Mouse (Mus musculus) spleen, adult 2 months (tissue): ENCODE results near the gene Dip2b. TPM values are rescaled to one million over a fixed set of nuclear protein-coding genes. Genes with fewer than 3 reads are reported as not detected.

ENCODE experiments used
- DNase-seq, 2 experiments: peaks; one replicate each; pipeline versions ENCODE4 v3.0.0 to v3.0.0-alpha.2; 2012 to 2021; ENCODE audit warnings: low spot score in 2 of 2, low read depth in 1 of 2
- H3K27ac ChIP-seq: fragments of 200-500 bp; 2 replicates; pipeline ENCODE4 v1.5.1; 2012; ENCODE audit warnings: low read length, inconsistent platforms; ENCODE audit not compliant: insufficient read depth
- H3K27me3 ChIP-seq: fragments of 200-500 bp; 2 replicates; pipeline ENCODE4 v1.6.1; 2012; ENCODE audit warnings: mild to moderate bottlenecking, moderate library complexity, low read length, inconsistent platforms; ENCODE audit not compliant: control insufficient read depth, insufficient read depth
- H3K36me3 ChIP-seq: fragments of 200-500 bp; 2 replicates; pipeline ENCODE4 v1.6.1; 2012; ENCODE audit warnings: mild to moderate bottlenecking, low read length, inconsistent platforms; ENCODE audit not compliant: control insufficient read depth, insufficient read depth
- H3K4me1 ChIP-seq: fragments of 200-500 bp; 2 replicates; pipeline ENCODE4 v1.6.1; 2011; ENCODE audit warnings: inconsistent platforms; ENCODE audit not compliant: control insufficient read depth, insufficient read depth, insufficient read length
- H3K4me3 ChIP-seq: fragments of 200-500 bp; 2 replicates; pipeline ENCODE4 v1.5.1; 2011; ENCODE audit warnings: mild to moderate bottlenecking, inconsistent platforms; ENCODE audit not compliant: insufficient read depth, insufficient read length; ENCODE audit errors: extremely low read depth
- CTCF ChIP-seq: fragments of 200-500 bp; IDR thresholded peaks from 2 replicates; pipeline ENCODE4 v1.5.1; 2011; ENCODE audit warnings: mild to moderate bottlenecking, inconsistent platforms; ENCODE audit not compliant: insufficient read depth, insufficient read length, insufficient replicate concordance; ENCODE audit errors: extremely low read depth
- POLR2A ChIP-seq: fragments of 200-500 bp; IDR thresholded peaks from 2 replicates; pipeline ENCODE4 v1.6.1; 2011; ENCODE audit warnings: low read depth, low read length, inconsistent platforms
- WGBS: fragments of 180-500 bp; shearing (Covaris S2); methylation state at CpG from one replicate; pipeline ENCODE4 v1.1.7; 2018; 5-methylcytosine and 5-hydroxymethylcytosine counted together
- polyA plus RNA-seq: library from polyadenylated mRNA; depleted of rRNA; stranded (reverse); fragments of >200 nt; gene quantifications from 2 replicates; pipeline ENCODE4 v1.2.3, GENCODE M21; 2012

Gene Dip2b
- polyA plus RNA-seq, 1 experiment = 12.2 TPM

- no peak for TF ChIP-seq POLR2A
- no peak for TF ChIP-seq CTCF
- Histone ChIP-seq H3K4me3 (no peak overlapping the region), H3K27me3 (no peaks in the 10 kb centered on the region), H3K36me3 (peaks cover 5% of the 10 kb centered on the region; the same call in 1 of the 2 replicates), H3K27ac (no peak overlapping the region), H3K4me1 (no peaks in the 10 kb centered on the region; the same call in 1 of the 2 replicates)
- no peak for DNase-seq
- 86% methylated on average over 5 of the region's 5 CpGs for WGBS
Observed at GRCm38 (mm10) chr15:100139665-100140064, 101.2 kb downstream of the Dip2b start.

GRCm38 (mm10) chr15:100140428-100140827, 102.0 kb downstream of the Dip2b start:
- Histone ChIP-seq H3K27me3 (no peaks in the 10 kb centered on the region), H3K4me3 (no peak overlapping the region), H3K4me1 (no peaks in the 10 kb centered on the region; the same call in 1 of the 2 replicates), H3K27ac (no peak overlapping the region), H3K36me3 (peaks cover 5% of the 10 kb centered on the region; the same call in 1 of the 2 replicates)
- no peak for DNase-seq
- 59% methylated on average over 4 of the region's 4 CpGs for WGBS
- TF ChIP-seq CTCF (no peak), POLR2A (no peak)

GRCm38 (mm10) chr15:100143091-100143801, 104.8 kb downstream of the Dip2b start:
- H3K27me3 ChIP-seq = no peaks in the 10 kb centered on the region
- no peaks in the 10 kb centered on the region; the same call in 1 of the 2 replicates for H3K4me1 ChIP-seq
- H3K4me3 ChIP-seq = no peak overlapping the region
- no peak overlapping the region for H3K27ac ChIP-seq
- TF ChIP-seq CTCF (no peak), POLR2A (no peak)
- H3K36me3 ChIP-seq = peaks cover 5% of the 10 kb centered on the region; the same call in 1 of the 2 replicates
- 84% methylated on average over 11 of the region's 11 CpGs for WGBS
- no peak for DNase-seq

GRCm38 (mm10) chr15:100144854-100145824, 106.7 kb downstream of the Dip2b start:
- no peak for DNase-seq
- Histone ChIP-seq H3K4me1 (no peaks in the 10 kb centered on the region; the same call in 1 of the 2 replicates), H3K36me3 (peaks cover 5% of the 10 kb centered on the region; the same call in 1 of the 2 replicates), H3K27me3 (no peaks in the 10 kb centered on the region), H3K27ac (no peak overlapping the region), H3K4me3 (no peak overlapping the region)
- WGBS = 82% methylated on average over 15 of the region's 15 CpGs
- TF ChIP-seq CTCF (no peak), POLR2A (no peak)

- DNase-seq = no peak
- 92% methylated on average over 3 of the region's 3 CpGs for WGBS
- TF ChIP-seq POLR2A (no peak), CTCF (no peak)
- H3K36me3 ChIP-seq = peaks cover 5% of the 10 kb centered on the region; the same call in 1 of the 2 replicates
- H3K27ac ChIP-seq = no peak overlapping the region
- no peaks in the 10 kb centered on the region for H3K27me3 ChIP-seq
- H3K4me1 ChIP-seq = peaks cover 1% of the 10 kb centered on the region; the same call in 1 of the 2 replicates
- no peak overlapping the region for H3K4me3 ChIP-seq
Observed at GRCm38 (mm10) chr15:100145917-100146316, 107.5 kb downstream of the Dip2b start.

- H3K27me3 ChIP-seq = no peaks in the 10 kb centered on the region
- no peak for DNase-seq
- peak overlapping the region; percentile 47; the same call in 1 of the 2 replicates for H3K27ac ChIP-seq
- H3K36me3 ChIP-seq = peaks cover 12% of the 10 kb centered on the region
- no peak overlapping the region for H3K4me3 ChIP-seq
- 50% methylated on average over 4 of the region's 4 CpGs for WGBS
- peaks cover 8% of the 10 kb centered on the region; the same call in 1 of the 2 replicates for H3K4me1 ChIP-seq
- TF ChIP-seq CTCF (no peak), POLR2A (no peak)
Observed at GRCm38 (mm10) chr15:100150593-100150992, 112.1 kb downstream of the Dip2b start.

- DNase-seq = peak in 1 of 2 experiments; percentile 64
- TF ChIP-seq POLR2A (no peak), CTCF (no peak)
- Histone ChIP-seq H3K36me3 (peaks cover 19% of the 10 kb centered on the region), H3K27me3 (no peaks in the 10 kb centered on the region), H3K27ac (peak overlapping the region; percentile 72), H3K4me3 (no peak overlapping the region), H3K4me1 (peaks cover 8% of the 10 kb centered on the region; the same call in 1 of the 2 replicates)
- 47% methylated on average over 3 of the region's 3 CpGs for WGBS
Observed at GRCm38 (mm10) chr15:100152321-100152720, 113.9 kb downstream of the Dip2b start.
